Comparison of ENCODE assay signal across 28 mouse cellular contexts in the genomic region with DNA sequence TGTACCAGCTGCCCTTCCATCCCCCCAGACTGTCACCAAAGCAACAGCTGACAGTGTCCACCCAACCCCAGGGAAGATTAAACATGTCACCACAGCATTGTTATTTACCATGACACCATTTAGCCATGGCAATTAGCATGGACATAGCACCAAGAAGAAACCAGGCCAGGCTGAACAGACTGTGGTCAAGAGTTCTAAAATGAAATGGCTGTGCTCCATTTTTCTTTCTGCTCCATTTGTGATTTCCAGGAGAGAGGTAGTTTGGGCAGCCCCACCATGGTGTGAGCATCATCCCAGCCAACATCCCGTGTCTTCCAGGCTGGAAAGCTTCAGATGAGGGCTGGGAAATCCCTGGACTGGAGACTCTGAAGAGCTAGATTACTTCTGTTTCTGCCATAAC.
DNase-seq lines count a peak whose midpoint lies in the region; ATAC-seq and TF ChIP-seq lines count a peak whose summit lies in the region.
"Had no signal": no experiment of that assay in that cellular context is flagged by ENCODE, and none has a peak within 500 bp of the region (broad histone marks: within the 10 kb centered on the region; RNA-seq: fewer than 3 reads in every experiment).

No protein-coding gene starts in this region.

- no peak overlapping the region for H3K4me2 ChIP-seq in embryonic facial prominence, embryonic 14.5 days (ENCODE audit: low read depth, low read length)
- no peak overlapping the region for H3K4me2 ChIP-seq in midbrain, embryonic 11.5 days
- no peak overlapping the region for H3K4me2 ChIP-seq in hindbrain, postnatal 0 days (ENCODE audit: low read depth, low read length)
- H3K4me2 ChIP-seq: embryonic facial prominence, embryonic 15.5 days; forebrain, embryonic 12.5 days; limb, embryonic 12.5 days; liver, embryonic 15.5 days; lung, embryonic 15.5 days; neural tube, embryonic 15.5 days had no signal

- TF ChIP-seq CTCF in hindbrain, postnatal 0 days (IDR thresholded peaks at IDR 0.05; ENCODE audit: low read depth) = no peak

- H3K9me3 ChIP-seq in embryonic facial prominence, embryonic 14.5 days (ENCODE audit: control insufficient read depth, low read length) = no peaks in the 10 kb centered on the region
- H3K9me3 ChIP-seq in embryonic facial prominence, embryonic 10.5 days = no peaks in the 10 kb centered on the region
- no peaks in the 10 kb centered on the region for H3K9me3 ChIP-seq in midbrain, embryonic 11.5 days (ENCODE audit: control insufficient read depth, low read length)
- no peaks in the 10 kb centered on the region for H3K9me3 ChIP-seq in midbrain, embryonic 10.5 days (replicated peaks)
- no peaks in the 10 kb centered on the region for H3K9me3 ChIP-seq in hindbrain, postnatal 0 days (ENCODE audit: low read length)
- H3K9me3 ChIP-seq: embryonic facial prominence, embryonic 15.5 days; forebrain, embryonic 12.5 days; limb, embryonic 12.5 days; liver, embryonic 15.5 days; lung, embryonic 15.5 days; neural tube, embryonic 15.5 days had no signal

- no peaks in the 10 kb centered on the region for H3K36me3 ChIP-seq in embryonic facial prominence, embryonic 14.5 days (ENCODE audit: control insufficient read depth, insufficient read depth, low read length)
- H3K36me3 ChIP-seq in embryonic facial prominence, embryonic 10.5 days (replicated peaks) = no peaks in the 10 kb centered on the region
- no peaks in the 10 kb centered on the region for H3K36me3 ChIP-seq in midbrain, embryonic 11.5 days (ENCODE audit: control insufficient read depth, insufficient read depth, low read length)
- H3K36me3 ChIP-seq in midbrain, embryonic 10.5 days = no peaks in the 10 kb centered on the region
- no peaks in the 10 kb centered on the region for H3K36me3 ChIP-seq in hindbrain, postnatal 0 days (ENCODE audit: insufficient read depth, low read length)
- H3K36me3 ChIP-seq: embryonic facial prominence, embryonic 15.5 days; forebrain, embryonic 12.5 days; limb, embryonic 12.5 days; liver, embryonic 15.5 days; lung, embryonic 15.5 days; neural tube, embryonic 15.5 days had no signal

- no peak for ATAC-seq in embryonic facial prominence, embryonic 14.5 days (ENCODE audit: low read depth)
- ATAC-seq in midbrain, embryonic 11.5 days (ENCODE audit: low FRiP score) = no peak
- peak; percentile 92 for ATAC-seq in hindbrain, postnatal 0 days
- ATAC-seq in megakaryocyte progenitor cell, adult 5-6 weeks (replicated peaks; ENCODE audit: poor library complexity) = no peak
- ATAC-seq: activated CD4-positive, CD25-positive, alpha-beta regulatory T cell, adult 4 months; forebrain, postnatal 0 days; intestine, embryonic 16.5 days had no signal

- 63% methylated on average over 1 of the region's 1 CpGs for WGBS in embryonic facial prominence, embryonic 14.5 days
- 78% methylated on average over 1 of the region's 1 CpGs for WGBS in embryonic facial prominence, embryonic 10.5 days
- 74% methylated on average over 1 of the region's 1 CpGs for WGBS in midbrain, embryonic 11.5 days
- 68% methylated on average over 1 of the region's 1 CpGs for WGBS in midbrain, embryonic 10.5 days
- WGBS in hindbrain, postnatal 0 days = 44% methylated on average over 1 of the region's 1 CpGs

- H3K27ac ChIP-seq in embryonic facial prominence, embryonic 14.5 days (replicated peaks; ENCODE audit: low read depth, low read length) = no peak overlapping the region
- H3K27ac ChIP-seq in embryonic facial prominence, embryonic 10.5 days (replicated peaks) = no peak overlapping the region
- H3K27ac ChIP-seq in midbrain, embryonic 11.5 days (ENCODE audit: low read depth, low read length) = no peak overlapping the region
- no peak overlapping the region for H3K27ac ChIP-seq in midbrain, embryonic 10.5 days (replicated peaks)
- H3K27ac ChIP-seq in hindbrain, postnatal 0 days = no peak overlapping the region
- H3K27ac ChIP-seq: embryonic facial prominence, embryonic 15.5 days; forebrain, embryonic 12.5 days; limb, embryonic 12.5 days; liver, embryonic 15.5 days; lung, embryonic 15.5 days; neural tube, embryonic 15.5 days; stomach, postnatal 0 days had no signal

- H3K9ac ChIP-seq in embryonic facial prominence, embryonic 14.5 days (ENCODE audit: low read depth, low read length) = no peak overlapping the region
- H3K9ac ChIP-seq in midbrain, embryonic 11.5 days (ENCODE audit: low read length) = no peak overlapping the region
- no peak overlapping the region for H3K9ac ChIP-seq in hindbrain, postnatal 0 days (replicated peaks; ENCODE audit: low read length)
- H3K9ac ChIP-seq: embryonic facial prominence, embryonic 15.5 days; forebrain, embryonic 12.5 days; forebrain, postnatal 0 days; limb, embryonic 12.5 days; liver, embryonic 15.5 days; lung, embryonic 15.5 days; neural tube, embryonic 15.5 days had no signal

- no peaks in the 10 kb centered on the region for H3K27me3 ChIP-seq in embryonic facial prominence, embryonic 14.5 days (replicated peaks; ENCODE audit: control insufficient read depth, insufficient read depth, low read length)
- no peaks in the 10 kb centered on the region for H3K27me3 ChIP-seq in embryonic facial prominence, embryonic 10.5 days (replicated peaks; ENCODE audit: low read depth, poor library complexity, severe bottlenecking)
- H3K27me3 ChIP-seq in midbrain, embryonic 11.5 days (ENCODE audit: control insufficient read depth, insufficient read depth, low read length) = no peaks in the 10 kb centered on the region
- no peaks in the 10 kb centered on the region for H3K27me3 ChIP-seq in midbrain, embryonic 10.5 days (ENCODE audit: low read depth, poor library complexity, severe bottlenecking)
- no peaks in the 10 kb centered on the region for H3K27me3 ChIP-seq in hindbrain, postnatal 0 days (ENCODE audit: insufficient read depth, low read length)
- H3K27me3 ChIP-seq: embryonic facial prominence, embryonic 15.5 days; forebrain, embryonic 12.5 days; limb, embryonic 12.5 days; liver, embryonic 15.5 days; lung, embryonic 15.5 days; neural tube, embryonic 15.5 days had no signal

- no peak overlapping the region for H3K4me3 ChIP-seq in embryonic facial prominence, embryonic 14.5 days (ENCODE audit: low read depth, low read length)
- no peak overlapping the region for H3K4me3 ChIP-seq in embryonic facial prominence, embryonic 10.5 days
- no peak overlapping the region for H3K4me3 ChIP-seq in midbrain, embryonic 11.5 days (ENCODE audit: low read depth, low read length)
- H3K4me3 ChIP-seq in midbrain, embryonic 10.5 days = no peak overlapping the region
- no peak overlapping the region for H3K4me3 ChIP-seq in hindbrain, postnatal 0 days (ENCODE audit: low read length)
- H3K4me3 ChIP-seq: embryonic facial prominence, embryonic 15.5 days; forebrain, embryonic 12.5 days; limb, embryonic 12.5 days; liver, embryonic 15.5 days; lung, embryonic 15.5 days; neural tube, embryonic 15.5 days had no signal

- peak; percentile 11 for DNase-seq in embryonic facial prominence, embryonic 14.5 days (ENCODE audit: low spot score)
- DNase-seq in embryonic facial prominence, embryonic 10.5 days (ENCODE audit: low spot score) = no peak
- DNase-seq in midbrain, embryonic 11.5 days (ENCODE audit: low spot score, missing footprints) = peak; percentile 72
- DNase-seq in midbrain, embryonic 10.5 days (ENCODE audit: low spot score) = no peak
- peak; percentile 76 for DNase-seq in hindbrain, postnatal 0 days (ENCODE audit: low spot score)
- no peak for DNase-seq in gastrocnemius, adult 18-20 months (ENCODE audit: low spot score)
- DNase-seq: adrenal gland, adult 8-10 months; B cell, adult 2 months; cerebellum, adult 11-12 months; forebrain, postnatal 0 days; gastrocnemius, postnatal 10 days; heart, postnatal 14 days; kidney, adult 9 months; kidney, postnatal 10 days; midbrain, embryonic 14.5 days; right cerebral cortex, postnatal 4 days; thymus, adult 18-20 months; thymus, postnatal 25 days had no signal

- H3K4me1 ChIP-seq in embryonic facial prominence, embryonic 14.5 days (ENCODE audit: control insufficient read depth, insufficient read depth, low read length) = no peaks in the 10 kb centered on the region
- peaks cover 15% of the 10 kb centered on the region; the same call in 1 of the 2 replicates for H3K4me1 ChIP-seq in embryonic facial prominence, embryonic 10.5 days
- no peaks in the 10 kb centered on the region for H3K4me1 ChIP-seq in midbrain, embryonic 11.5 days (ENCODE audit: control insufficient read depth, insufficient read depth, low read length)
- H3K4me1 ChIP-seq in midbrain, embryonic 10.5 days = peaks cover 14% of the 10 kb centered on the region
- H3K4me1 ChIP-seq in hindbrain, postnatal 0 days (ENCODE audit: insufficient read depth, low read length) = no peaks in the 10 kb centered on the region
- H3K4me1 ChIP-seq: embryonic facial prominence, embryonic 15.5 days; liver, embryonic 15.5 days; lung, embryonic 15.5 days had no signal

Comparison
In these comparisons a context has a peak if more than half of its experiments do, and no peak if none do; other contexts are left out.
1. DNase-seq: peak in embryonic facial prominence, embryonic 14.5 days (single experiment), midbrain, embryonic 11.5 days (single experiment) and hindbrain, postnatal 0 days (single experiment); none in embryonic facial prominence, embryonic 10.5 days (single experiment), midbrain, embryonic 10.5 days (single experiment) and gastrocnemius, adult 18-20 months (single experiment).